Mouse (Mus musculus): ENCODE results near the gene Cyb5r3.

Cyb5r3 gene

GRCm38 (mm10) chr15:83106426-83106825 is 66.0 kb downstream of the Cyb5r3 start:
- no peak for DNase-seq (ENCODE audit: low read depth, low spot score)
